Mouse (Mus musculus) testis, postnatal 14 days (tissue): ENCODE data around the gene Ucn3.

Experiments used
- DNase-seq: peaks from one replicate; pipeline ENCODE4 v3.0.0; 2021; ENCODE audit warnings: low spot score

The Ucn3 gene

DNA sequence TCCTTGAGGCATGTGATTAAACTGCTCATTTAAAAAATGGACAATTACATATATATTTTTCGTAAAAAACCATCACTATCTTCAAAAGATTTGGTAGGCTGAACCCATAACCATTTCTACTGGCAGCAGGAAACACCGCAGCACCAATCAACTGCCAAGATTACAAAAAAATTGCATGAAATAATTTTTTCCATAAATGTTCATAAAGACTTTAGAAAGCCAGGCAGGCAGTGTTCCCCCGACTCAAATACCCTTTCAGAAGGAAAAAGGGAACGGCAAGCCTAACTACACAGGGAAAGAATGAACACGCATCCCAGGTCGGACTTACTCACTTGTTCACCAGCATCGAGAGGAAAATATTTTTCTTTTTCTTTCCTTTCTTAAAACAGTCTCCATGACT, 52.5 kb downstream of the Ucn3 start:
- no peak for DNase-seq

DNA sequence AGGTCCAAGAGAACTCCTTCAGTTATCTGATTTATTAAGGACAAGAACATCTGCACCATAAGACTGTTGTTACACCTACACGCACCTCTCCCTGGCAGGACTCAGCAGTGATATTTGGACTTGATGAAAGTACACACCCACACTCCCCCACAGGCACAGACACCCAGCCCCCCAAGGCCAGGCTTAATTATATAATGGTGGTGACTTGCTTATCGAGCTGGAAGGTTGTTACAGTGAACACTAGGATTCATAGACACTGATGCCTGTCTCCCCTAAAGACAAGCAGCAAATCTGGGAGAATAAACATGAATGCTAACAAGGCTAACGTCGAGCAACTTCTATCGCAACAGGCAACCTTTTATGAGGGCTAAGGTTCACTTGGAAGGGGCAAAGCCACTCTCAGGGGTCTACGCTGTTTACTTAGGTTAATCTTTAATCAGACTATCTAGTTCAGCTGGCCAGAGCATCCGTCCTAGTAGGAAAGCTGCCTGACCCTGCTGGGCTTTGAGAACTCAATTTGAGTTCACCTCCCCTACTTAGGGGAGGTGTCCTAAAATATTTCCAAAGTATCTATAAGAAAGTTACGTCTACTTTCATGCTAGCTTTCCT, 53.6 kb downstream of the Ucn3 start:
- no peak for DNase-seq
